Mouse (Mus musculus) layer of hippocampus, adult 2 months (tissue): Measurements from ENCODE around the gene Bbx. TPM values are rescaled to one million over a fixed set of nuclear protein-coding genes. Genes with fewer than 3 reads are reported as not detected.
A peak's percentile ranks its signal among the peaks of the same experiment; 100 is the strongest.

Experiments used
- DNase-seq, 2 experiments: peaks; one replicate each; pipeline ENCODE4 v3.0.0; 2022; ENCODE audit warnings: low spot score in 2 of 2
- H3K27ac ChIP-seq: fragments of 200-600 bp; 2 replicates; pipeline ENCODE4 v1.8.1; 2022
- H3K4me3 ChIP-seq: fragments of 200-600 bp; 2 replicates; pipeline ENCODE4 v1.8.1; 2022; ENCODE audit warnings: mild to moderate bottlenecking
- CTCF ChIP-seq: fragments of 200-600 bp; conservative IDR thresholded peaks from 2 replicates; pipeline ENCODE4 v1.8.1; 2022; ENCODE audit warnings: antibody characterized with exemption, mild to moderate bottlenecking, moderate library complexity
- total RNA-seq, 2 experiments: library from RNA; stranded (reverse); gene quantifications; 2 replicates each; pipeline ENCODE4 v1.2.3; 2021

The Bbx gene
- total RNA-seq, 2 experiments from 2014 or later, result 27.5 to 28.4 TPM

GRCm38 (mm10) chr16:50293502-50294228 is 138.5 kb downstream of the Bbx start:
- no peak overlapping the region for H3K4me3 ChIP-seq
- TF ChIP-seq CTCF, result peak; percentile 78
- no peak overlapping the region for H3K27ac ChIP-seq
- DNase-seq, result peak in 1 of 2 experiments; percentile 32

DNA sequence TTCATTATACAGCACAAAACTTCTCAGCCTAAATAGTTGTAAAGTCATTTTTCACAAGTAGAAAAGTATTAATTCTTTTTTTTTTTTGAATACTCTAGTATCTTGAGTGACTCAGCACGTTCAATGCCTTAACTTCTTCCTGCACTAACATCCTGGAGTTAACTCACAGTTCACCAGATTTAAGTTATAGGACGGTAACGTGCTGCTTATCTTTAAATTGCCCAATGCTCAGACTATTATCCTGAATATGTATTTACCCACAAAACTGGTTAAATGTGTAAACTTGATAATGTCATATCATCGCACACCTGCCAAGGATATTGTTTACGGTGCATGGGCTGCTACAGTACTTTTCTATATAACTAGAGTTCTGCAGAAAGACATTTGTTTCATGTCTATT is 139.4 kb downstream of the Bbx start:
- TF ChIP-seq CTCF, result no peak
- DNase-seq, result no peak
- Histone ChIP-seq H3K27ac (no peak overlapping the region), H3K4me3 (no peak overlapping the region)

DNA sequence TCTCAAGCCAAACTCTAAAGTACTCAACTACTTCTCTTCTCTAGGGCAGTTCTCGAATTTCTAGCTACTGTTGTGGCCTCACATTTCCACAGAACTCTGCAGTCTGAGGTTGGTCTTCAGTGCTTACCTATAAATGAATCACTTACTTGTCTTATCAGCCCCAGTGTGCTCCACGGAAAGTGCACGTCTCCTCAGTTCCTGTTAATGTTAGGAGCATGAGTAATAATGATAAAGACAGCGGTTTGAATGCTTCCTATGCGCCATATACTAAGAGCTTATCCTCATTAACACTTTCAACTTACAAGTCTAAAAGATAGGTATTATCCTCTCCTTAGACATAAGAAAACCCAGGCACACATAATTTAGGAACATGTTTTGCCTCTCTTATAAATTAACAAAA is 142.4 kb downstream of the Bbx start:
- TF ChIP-seq CTCF, result no peak
- H3K4me3 ChIP-seq, result no peak overlapping the region
- DNase-seq, result no peak
- H3K27ac ChIP-seq, result no peak overlapping the region

GRCm38 (mm10) chr16:50272813-50273212 is 159.4 kb downstream of the Bbx start:
- no peak for DNase-seq
- Histone ChIP-seq H3K27ac (no peak overlapping the region), H3K4me3 (no peak overlapping the region)
- TF ChIP-seq CTCF, result no peak

DNA sequence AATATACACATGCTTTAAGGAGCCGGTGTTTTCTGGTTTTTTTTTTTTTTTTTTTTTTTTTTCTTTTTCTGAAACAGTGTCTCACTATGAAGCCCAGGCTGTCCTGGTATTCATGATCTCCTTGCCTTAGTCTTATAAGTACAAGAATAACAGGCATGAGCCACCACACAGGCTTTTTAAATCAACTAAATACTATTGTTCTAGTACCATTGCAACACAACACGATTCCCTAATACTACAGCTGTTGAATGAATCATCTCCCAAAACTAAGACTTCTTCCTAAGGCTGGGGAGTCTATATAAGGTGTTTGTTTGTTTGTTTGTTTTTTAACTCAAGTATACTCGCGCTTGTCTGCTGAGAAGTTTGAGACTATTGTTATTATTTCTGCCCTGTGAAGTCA is 169.5 kb downstream of the Bbx start:
- no peak overlapping the region for H3K4me3 ChIP-seq
- no peak overlapping the region for H3K27ac ChIP-seq
- TF ChIP-seq CTCF, result no peak
- DNase-seq, result no peak

DNA sequence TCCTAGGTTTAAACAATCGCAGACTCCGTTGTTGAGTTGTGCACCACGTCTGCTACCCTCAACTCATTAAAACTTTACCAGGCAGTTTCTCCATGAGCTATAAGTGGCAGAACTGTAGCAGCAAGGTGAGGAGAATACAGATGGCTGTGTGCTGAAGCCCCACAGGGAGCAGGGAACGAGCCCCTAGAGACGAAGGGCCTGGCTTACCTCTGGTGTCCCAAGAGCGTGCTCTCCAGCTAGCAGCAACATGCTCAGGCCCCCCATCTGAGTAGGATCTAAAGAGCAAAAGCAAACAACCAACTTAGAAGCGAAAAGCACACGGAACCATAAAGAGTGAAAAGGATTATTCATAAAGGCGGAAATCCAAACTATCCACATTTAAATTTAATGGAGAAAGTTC is 170.0 kb downstream of the Bbx start:
- Histone ChIP-seq H3K4me3 (no peak overlapping the region), H3K27ac (no peak overlapping the region)
- DNase-seq, result no peak
- no peak for TF ChIP-seq CTCF

GRCm38 (mm10) chr16:50261741-50262140 is 170.4 kb downstream of the Bbx start:
- no peak for DNase-seq
- TF ChIP-seq CTCF, result no peak
- no peak overlapping the region for H3K4me3 ChIP-seq
- H3K27ac ChIP-seq, result no peak overlapping the region

GRCm38 (mm10) chr16:50254522-50255159 is 177.5 kb downstream of the Bbx start:
- Histone ChIP-seq H3K4me3 (no peak overlapping the region), H3K27ac (no peak overlapping the region)
- TF ChIP-seq CTCF, result peak; percentile 87
- DNase-seq, result peak; percentile 18 to 24

- Histone ChIP-seq H3K4me3 (no peak overlapping the region), H3K27ac (no peak overlapping the region)
- DNase-seq, result no peak
- TF ChIP-seq CTCF, result no peak
Measured at GRCm38 (mm10) chr16:50251417-50251975, 180.7 kb downstream of the Bbx start.

GRCm38 (mm10) chr16:50250469-50250868 is 181.7 kb downstream of the Bbx start:
- TF ChIP-seq CTCF, result no peak
- Histone ChIP-seq H3K27ac (no peak overlapping the region), H3K4me3 (no peak overlapping the region)
- no peak for DNase-seq

DNA sequence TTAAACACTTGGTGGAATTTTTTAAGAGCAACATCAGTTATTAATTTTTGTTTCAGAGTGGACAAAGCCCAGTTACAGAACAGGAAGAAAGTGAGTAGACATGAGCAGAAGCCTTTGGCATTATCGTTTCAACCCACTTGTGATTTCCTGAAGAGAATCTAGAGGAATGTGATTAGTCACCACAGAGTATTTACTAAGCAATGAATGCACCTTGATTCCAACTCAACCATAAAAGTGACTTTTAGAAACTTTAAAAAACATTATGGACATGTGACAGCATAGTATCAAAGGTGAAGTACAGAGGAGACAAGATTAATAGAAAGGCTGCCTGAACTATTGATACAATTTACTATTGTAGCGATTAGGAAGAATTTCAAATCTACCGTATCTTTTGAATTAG is 183.2 kb downstream of the Bbx start:
- no peak for TF ChIP-seq CTCF
- Histone ChIP-seq H3K27ac (no peak overlapping the region), H3K4me3 (no peak overlapping the region)
- DNase-seq, result no peak

DNA sequence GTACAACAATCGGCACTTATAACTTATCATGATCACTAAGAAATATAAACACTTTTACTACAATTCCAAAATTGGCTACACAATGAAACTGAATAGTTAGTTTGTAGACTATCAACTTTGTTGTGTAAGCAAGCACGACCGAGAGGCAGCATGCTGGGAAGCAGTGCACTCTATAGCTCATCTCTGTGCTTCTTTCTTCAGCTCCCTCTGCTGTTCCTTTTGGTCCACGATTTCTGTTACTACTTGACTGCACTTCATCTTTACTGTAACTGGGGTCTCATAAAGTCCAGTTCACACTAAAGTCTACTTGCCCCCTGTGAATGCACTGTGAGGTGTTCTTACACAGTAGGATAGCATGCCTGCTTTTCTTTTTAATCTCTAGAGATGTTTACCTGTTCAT is 189.7 kb downstream of the Bbx start:
- Histone ChIP-seq H3K27ac (no peak overlapping the region), H3K4me3 (no peak overlapping the region)
- peak; percentile 64 for TF ChIP-seq CTCF
- DNase-seq, result no peak

DNA sequence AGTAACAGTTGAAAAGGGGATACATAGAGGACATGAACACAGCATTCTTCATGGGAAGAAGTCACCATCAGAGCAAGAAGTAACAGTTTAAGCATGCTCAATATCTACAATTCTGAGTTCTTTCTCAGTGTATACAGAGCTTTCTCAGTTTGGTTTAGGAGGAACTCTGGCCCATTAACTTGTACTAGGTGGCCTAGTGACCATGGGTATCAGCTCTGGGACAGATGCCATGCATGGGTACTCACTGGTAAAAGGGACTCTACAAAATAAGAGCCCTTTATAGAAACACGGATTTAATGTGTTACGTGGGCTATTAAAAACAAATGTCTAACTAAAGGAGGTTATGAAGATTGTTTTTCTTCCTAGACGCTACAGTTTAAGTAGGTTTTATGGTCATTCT is 190.6 kb downstream of the Bbx start:
- no peak for DNase-seq
- H3K27ac ChIP-seq, result no peak overlapping the region
- no peak overlapping the region for H3K4me3 ChIP-seq
- TF ChIP-seq CTCF, result no peak

- H3K4me3 ChIP-seq, result no peak overlapping the region
- no peak overlapping the region for H3K27ac ChIP-seq
- TF ChIP-seq CTCF, result no peak
- no peak for DNase-seq
Measured at GRCm38 (mm10) chr16:50235231-50235630, 197.0 kb downstream of the Bbx start.
